Mouse (Mus musculus): ENCODE results near the gene Smurf1.

Gene Smurf1

DNA sequence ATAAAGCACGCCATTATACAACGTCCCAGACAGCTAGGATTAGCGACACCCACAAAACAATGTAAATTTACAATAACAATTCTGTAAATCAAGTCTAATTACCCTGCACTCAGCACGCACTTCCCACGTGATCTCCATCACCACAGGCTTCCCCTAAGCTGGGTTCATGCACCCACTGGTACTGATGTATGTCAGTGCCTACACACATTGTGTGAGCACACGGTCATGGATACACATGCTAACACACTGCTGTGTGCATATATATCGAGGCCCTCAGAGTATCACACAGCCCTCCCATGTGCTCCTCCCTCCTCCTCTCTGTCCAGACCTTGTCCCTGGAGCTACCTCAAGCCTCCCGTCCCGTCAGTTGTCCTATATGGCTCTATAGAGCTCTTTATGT, 46.5 kb downstream of the Smurf1 start:
- in situ Hi-C loops (cut with MboI; ENCODE audit: unreplicated experiment in 2 of 2) = no loop called here

DNA sequence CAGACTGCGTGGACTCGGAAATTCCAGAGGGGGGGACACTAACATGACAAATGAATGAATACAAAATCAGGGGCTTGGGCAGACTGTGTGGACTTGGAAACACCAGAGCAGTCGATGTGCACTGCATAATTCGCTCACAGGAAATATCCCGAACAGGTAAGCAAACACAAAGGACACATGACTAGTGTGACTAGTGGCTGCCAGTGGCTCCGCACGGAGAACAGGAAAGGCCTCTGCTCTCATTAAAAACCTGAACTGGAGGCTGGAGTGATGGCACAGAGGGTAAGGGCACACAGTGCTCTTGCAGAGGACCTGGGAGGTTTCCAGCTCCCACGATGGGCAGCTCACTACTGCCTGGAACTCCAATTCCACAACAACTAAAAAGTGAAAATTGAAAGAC, 47.4 kb downstream of the Smurf1 start:
- in situ Hi-C loops (cut with MboI; ENCODE audit: unreplicated experiment in 2 of 2) = no loop called here

DNA sequence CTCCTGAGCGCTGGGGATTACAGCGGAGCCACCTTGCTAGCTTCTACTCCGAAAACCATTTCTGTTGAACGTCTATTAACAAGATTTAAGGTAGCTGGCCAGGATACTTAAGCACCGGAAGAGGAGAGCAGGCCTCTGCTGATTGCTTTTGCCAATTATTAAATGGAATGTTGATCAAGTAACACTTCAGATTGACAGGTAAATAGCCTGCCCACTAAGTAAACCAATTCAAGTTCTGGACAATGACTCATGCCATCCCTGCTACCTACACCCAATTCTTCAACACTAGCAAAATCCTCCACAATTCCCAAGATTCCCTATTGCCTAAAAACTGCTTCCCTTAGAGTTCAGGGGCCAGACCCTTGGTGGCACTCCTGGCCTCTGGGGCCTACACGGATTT, 48.5 kb downstream of the Smurf1 start:
- in situ Hi-C loops (cut with MboI; ENCODE audit: unreplicated experiment in 2 of 2) = no loop called here

- in situ Hi-C loops (cut with MboI; ENCODE audit: unreplicated experiment in 2 of 2) = no loop called here
Measured at GRCm38 (mm10) chr5:144915828-144916227, 49.8 kb downstream of the Smurf1 start.

GRCm38 (mm10) chr5:144914433-144914906, 51.2 kb downstream of the Smurf1 start:
- in situ Hi-C loops (cut with MboI; ENCODE audit: unreplicated experiment in 2 of 2) = no loop called here

DNA sequence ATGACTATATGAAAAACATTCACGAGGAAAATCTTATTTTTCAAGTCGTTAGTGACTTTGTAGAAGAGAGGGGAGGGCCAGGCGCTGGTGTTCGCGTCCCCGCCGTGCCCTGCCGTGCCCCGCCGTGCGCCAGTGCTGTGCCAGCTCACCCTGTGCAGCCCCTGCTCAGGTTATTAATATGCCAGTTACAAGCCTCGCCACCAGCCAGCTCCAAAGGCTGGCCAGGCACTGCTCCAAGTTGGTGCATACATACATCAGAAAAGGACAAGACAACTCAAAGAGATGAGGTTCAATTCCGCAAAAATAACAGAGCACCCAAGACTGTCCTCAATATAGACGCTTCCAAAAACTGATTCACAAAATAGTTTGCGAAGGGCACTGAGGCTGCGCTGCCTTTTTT, 51.7 kb downstream of the Smurf1 start:
- in situ Hi-C loops (cut with MboI; ENCODE audit: unreplicated experiment in 2 of 2) = no loop called here

DNA sequence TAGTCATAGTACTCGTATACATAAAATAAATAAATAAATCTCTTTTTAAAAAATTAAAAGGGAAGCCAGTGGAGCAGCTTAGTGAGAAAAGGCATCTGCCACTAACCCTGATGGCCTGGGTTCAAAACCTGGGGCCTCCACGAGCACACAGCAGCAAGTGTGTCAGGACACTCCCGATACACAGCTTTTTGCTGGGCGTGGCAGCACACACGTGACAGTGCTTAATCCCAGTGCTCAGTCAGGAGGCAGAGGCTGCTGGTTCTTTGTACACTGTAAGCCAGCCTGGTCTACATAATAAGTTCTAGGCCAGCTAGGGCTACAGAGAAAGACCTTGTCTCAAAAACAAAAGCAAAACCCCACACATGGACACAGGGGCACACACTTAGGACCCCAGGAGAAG, 52.3 kb downstream of the Smurf1 start:
- in situ Hi-C loops (cut with MboI; ENCODE audit: unreplicated experiment in 2 of 2) = no loop called here

DNA sequence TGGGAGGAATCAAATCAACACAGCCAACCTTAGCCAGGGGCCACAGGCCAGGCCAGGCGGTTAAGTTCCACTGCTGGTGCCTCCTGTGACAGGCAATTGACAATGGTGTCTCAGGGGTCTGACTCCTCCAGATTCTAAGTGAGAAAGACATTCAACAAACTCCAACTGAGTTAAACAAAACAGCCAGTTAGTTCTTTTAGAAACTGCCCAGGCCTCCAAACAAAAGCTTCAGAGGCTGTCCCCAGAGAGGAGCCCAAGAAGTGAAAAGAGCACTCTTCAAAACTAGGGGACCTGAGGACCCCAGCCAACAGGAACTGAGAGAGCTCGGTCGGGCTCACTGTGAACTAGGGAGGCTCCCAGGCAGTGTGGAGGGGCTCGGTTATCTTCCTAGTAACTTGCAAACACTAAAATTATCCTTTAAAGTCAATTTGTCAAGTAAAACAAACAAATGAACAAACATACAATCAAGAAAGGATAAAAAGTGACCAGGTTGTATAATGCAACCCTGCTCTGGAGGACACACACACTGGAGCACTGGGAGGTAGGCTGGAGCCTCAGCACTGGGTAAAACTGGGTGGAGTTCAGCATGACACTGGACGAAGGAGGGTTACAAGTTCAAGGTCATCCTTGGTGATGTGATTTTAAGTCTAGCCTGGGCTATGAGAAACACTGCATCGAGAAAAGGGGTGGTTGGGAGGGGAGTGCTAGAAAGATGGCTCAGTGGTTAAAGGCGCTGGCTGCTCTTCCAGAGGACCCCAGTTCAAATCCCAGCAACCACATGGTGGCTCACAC, 52.9 kb downstream of the Smurf1 start:
- in situ Hi-C loops (cut with MboI; ENCODE audit: unreplicated experiment in 2 of 2) = no loop called here

GRCm38 (mm10) chr5:144909521-144909920, 56.1 kb downstream of the Smurf1 start:
- in situ Hi-C loops (cut with MboI; ENCODE audit: unreplicated experiment in 2 of 2) = loop anchor here in 1 of 2 experiments (5.0 kb wide), 1 partner anchor 78 kb away; no protein-coding TSS in a partner anchor

DNA sequence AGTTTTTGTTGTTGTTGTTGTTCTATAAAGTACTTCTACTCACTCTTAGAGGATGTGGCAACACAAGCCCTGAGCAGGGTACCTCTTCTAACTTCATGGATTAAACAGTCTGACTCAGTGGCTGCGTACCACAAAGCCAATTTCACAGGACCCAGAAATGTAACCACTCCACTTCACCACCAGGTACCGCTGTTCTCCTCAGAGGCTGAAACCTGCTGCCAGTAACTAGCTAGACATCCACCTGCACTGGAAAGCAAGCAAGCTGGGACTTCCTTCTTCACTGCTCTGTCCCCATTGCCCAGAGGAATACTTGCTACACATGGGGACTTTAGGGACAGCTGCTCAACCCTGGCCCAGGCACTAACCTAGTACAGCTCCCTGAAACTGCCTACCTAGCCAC, 58.1 kb downstream of the Smurf1 start:
- in situ Hi-C loops (cut with MboI; ENCODE audit: unreplicated experiment in 2 of 2) = loop anchor here in 1 of 2 experiments (5.0 kb wide), 1 partner anchor 80 kb away; no protein-coding TSS in a partner anchor

GRCm38 (mm10) chr5:144904356-144905134, 61.1 kb downstream of the Smurf1 start:
- in situ Hi-C loops (cut with MboI; ENCODE audit: unreplicated experiment in 2 of 2) = loop anchor here in 1 of 2 experiments (5.0 kb wide), 1 partner anchor 83 kb away; no protein-coding TSS in a partner anchor

- in situ Hi-C loops (cut with MboI; ENCODE audit: unreplicated experiment in 2 of 2) = no loop called here
Measured at GRCm38 (mm10) chr5:144901791-144902190, 63.9 kb downstream of the Smurf1 start.

- in situ Hi-C loops (cut with MboI; ENCODE audit: unreplicated experiment in 2 of 2) = no loop called here
Measured at GRCm38 (mm10) chr5:144901035-144901434, 64.6 kb downstream of the Smurf1 start.

DNA sequence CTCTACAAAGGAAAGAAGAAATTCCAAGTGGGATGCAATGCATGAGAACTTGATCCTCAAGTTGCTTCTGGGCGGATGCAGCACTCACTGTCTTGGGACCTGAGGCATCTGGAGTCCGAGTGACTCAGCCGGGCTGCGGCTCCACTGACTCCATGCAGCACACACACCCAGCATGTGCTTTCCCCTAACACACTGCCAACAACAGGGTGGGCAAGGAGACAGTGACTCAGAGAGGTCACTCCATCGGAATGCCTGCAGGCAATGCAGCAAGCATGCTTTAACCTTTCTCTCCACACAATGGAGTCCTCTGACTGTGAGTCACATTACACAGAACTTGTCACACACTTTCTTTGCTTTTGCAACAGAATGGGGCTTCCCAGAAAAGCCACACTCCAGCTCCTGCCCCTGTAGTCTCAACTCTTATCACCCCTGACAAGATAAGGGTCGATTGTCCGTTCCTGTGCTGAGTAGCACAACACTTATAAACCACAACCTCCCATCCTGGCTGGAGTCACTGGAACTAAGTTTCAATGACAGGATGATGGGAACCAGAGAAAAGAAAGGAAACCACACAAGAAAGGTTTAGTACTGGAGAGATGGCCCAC, 67.1 kb downstream of the Smurf1 start:
- in situ Hi-C loops (cut with MboI; ENCODE audit: unreplicated experiment in 2 of 2) = no loop called here

- in situ Hi-C loops (cut with MboI; ENCODE audit: unreplicated experiment in 2 of 2) = no loop called here
Measured at GRCm38 (mm10) chr5:144897881-144898280, 67.8 kb downstream of the Smurf1 start.

DNA sequence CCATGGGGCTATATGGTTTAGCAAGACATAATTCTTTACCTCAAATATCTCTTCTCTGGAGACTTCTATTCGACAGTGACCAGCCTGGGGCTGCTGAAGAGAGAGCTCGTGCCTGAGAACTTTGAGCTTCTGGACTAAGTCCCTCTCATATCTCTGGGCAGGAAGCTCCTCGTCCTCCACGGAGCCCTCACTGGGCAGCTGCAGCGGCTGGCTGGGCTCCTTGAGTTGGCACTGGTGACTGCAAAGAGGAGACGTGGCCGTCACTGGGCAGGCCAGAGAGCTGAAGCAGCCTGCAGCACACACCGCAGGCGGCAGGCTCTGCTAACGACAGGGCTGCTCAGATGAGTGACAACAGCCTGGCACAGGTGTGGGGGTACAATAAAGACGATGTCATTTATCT, 74.4 kb downstream of the Smurf1 start:
- in situ Hi-C loops (cut with MboI; ENCODE audit: unreplicated experiment in 2 of 2) = no loop called here

DNA sequence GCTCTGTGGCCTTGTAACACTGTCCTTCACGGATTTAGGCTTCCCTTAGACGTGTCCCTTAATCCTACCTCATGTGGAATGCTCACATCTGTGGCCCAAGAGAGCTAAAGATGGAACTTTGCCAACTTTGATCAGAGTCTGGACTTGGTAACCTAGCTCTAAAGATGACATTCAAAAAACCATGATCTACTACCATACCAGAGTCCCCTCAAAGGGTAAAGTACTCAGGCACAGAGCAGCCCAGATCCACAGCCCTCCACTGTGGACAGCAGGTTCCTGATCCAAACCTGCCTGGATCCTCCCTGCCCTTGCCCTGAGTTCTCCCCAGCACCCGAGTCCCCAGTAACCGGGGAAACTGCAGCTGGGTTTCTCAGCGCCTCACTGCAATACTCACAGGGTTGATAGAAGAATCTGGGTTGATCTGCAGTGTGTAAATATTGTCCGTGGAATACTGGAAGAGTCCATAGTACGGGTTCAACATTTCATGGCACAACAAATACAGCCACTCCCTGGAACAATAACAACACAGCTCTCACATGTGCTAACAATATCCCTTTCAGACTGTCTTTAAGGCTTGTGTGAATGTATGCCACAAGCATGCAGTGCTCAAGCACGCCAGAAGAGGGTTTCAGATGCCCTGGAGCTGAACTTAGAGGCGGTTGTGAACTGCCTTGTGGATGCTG, 79.5 kb downstream of the Smurf1 start:
- in situ Hi-C loops (cut with MboI; ENCODE audit: unreplicated experiment in 2 of 2) = no loop called here

- in situ Hi-C loops (cut with MboI; ENCODE audit: unreplicated experiment in 2 of 2) = no loop called here
Measured at GRCm38 (mm10) chr5:144884629-144885217, 80.9 kb downstream of the Smurf1 start.

DNA sequence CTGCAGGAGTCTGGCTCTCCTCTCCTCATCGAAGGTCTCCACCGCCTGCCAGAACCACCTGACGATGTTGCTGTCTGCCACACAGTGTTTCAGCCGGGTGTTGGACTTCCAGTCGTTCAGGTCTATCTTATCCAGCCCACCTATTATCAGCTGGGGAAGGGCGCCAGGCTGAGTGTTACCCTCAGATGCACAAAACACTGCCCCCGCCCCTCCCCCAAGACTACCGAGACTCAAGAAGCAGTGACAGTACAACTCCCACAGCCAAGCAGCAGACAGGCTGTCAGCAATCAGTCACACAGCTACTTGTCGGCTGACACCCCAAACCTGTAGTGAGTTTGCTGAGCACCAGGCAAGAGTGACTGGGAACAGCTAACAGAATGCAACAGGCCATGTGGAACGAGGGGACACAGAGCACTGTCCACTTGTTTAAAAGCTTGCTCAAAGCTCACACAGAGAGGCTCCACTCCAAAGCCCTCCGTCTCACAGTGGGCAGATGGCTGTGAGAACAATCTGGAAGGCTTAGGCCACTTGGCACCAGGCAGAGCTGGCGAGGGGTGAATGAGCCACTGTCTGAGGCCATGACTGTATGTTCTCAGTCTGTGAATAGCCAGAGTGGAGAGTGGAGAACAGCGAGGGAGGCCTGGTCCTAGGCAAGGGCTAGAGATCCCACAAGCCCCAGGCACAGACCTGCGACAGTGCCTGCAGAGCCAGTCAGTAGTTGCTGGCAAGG, 83.8 kb downstream of the Smurf1 start:
- in situ Hi-C loops (cut with MboI; ENCODE audit: unreplicated experiment in 2 of 2) = no loop called here

Measured in v-Abl transformed pro-B cells (cell line).